Mouse (Mus musculus) embryo, embryonic 10.5 days (tissue): Measurements from ENCODE around the gene Tbc1d12.
A peak's percentile ranks its signal among the peaks of the same experiment; 100 is the strongest.

ENCODE experiments used
- DNase-seq: peaks from one replicate; pipeline ENCODE4 v3.0.0-alpha.2; 2015; ENCODE audit warnings: low spot score

Gene Tbc1d12

GRCm38 (mm10) chr19:38914926-38915325, 78.5 kb downstream of the Tbc1d12 start:
- no peak for DNase-seq

GRCm38 (mm10) chr19:38915677-38916076, 79.3 kb downstream of the Tbc1d12 start:
- DNase-seq = peak; percentile 68

- no peak for DNase-seq
These were observed 92.2 kb downstream of the Tbc1d12 start for GRCm38 (mm10) chr19:38928481-38929158.

- no peak for DNase-seq
These were observed 93.3 kb downstream of the Tbc1d12 start for GRCm38 (mm10) chr19:38929471-38930251.

GRCm38 (mm10) chr19:38930252-38930787, 93.9 kb downstream of the Tbc1d12 start:
- DNase-seq = peak; percentile 37

GRCm38 (mm10) chr19:38930788-38931565, 94.6 kb downstream of the Tbc1d12 start, which contains the start of gene Hells:
Gene Hells, plus strand, starts transcription at chr19:38930915.
- peak; percentile 94 for DNase-seq

GRCm38 (mm10) chr19:38931566-38931890, 95.1 kb downstream of the Tbc1d12 start:
- DNase-seq = peak; percentile 51

GRCm38 (mm10) chr19:38944590-38945307, 108.4 kb downstream of the Tbc1d12 start:
- no peak for DNase-seq
